Mouse (Mus musculus): ENCODE measurements around the gene Dtx3.
A peak's percentile ranks its signal among the peaks of the same experiment; 100 is the strongest.

Gene Dtx3

DNA sequence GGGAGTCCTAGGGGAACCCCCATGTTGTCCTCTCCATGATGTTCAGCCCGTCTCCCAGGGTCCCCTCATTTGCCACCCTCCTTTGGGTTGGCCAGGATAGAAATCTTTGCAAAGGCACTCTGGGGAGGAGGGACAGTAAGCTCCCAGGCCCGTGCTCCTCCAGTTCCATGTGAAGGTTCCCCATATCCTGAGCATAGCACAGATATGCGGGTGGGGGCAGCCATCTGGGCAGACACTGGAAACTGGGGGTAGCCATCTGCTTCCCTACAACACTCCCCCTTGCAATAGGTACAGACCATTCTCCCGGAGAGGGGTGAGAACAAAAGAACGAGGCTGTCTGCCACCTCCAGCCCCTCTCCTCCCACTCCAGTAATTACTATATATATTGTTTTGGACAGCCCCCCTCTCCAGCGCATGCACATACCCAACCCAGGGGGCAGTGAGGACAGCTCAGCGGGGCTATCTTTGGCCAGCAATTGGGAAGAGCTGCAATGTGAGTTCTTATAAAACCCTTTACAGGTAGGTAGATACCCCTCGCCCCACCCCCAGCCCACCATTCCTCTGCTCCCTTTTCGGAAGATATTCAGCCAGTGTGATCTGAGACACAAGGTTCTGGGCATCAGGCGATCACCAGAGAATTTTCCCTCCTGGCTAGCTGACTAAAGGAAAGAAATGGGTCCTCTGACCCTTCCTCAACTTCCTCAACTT, 8.0 kb downstream of the Dtx3 start:
- peak; percentile 94 for DNase-seq (ENCODE audit: low read depth, low spot score)

DNA sequence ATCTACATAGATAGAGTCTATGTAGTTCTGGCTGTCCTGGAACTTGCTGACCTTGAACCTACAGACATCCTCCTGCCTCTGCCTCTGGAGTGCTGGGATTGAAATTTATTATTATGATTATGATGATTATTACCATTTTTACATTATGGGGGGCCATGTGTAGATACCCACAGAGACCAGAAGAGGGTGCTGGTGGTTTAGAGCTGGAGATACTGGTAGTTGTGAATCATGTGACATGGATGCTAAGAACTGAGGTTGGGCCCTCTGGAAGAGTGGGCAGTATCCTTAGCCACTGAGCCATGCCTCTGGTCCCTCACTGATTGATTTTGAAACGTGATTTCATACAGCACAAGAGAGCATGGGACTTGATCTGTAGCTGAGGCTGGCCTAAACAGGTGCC, 9.1 kb downstream of the Dtx3 start:
- no peak for DNase-seq (ENCODE audit: low read depth, low spot score)

DNA sequence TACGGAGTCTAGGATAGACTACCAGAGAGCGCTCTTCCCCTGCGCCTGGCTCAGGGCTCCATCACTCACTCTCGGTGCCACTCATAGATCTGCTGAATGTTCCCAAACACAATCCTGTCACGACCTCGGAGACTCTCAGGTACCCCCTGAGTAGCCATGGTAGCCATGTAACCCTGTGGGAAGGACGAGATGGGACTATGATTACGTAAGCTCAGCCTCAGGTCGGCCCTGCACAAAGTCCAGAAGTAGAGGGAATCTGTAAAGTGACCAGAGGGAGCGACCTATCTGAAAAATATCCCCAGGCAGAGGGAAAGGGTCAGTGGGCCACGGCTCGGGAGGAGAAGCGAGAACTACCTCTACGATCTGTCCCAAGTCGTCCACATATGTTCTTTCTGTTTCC, 10.0 kb downstream of the Dtx3 start:
- no peak for DNase-seq (ENCODE audit: low read depth, low spot score)

DNA sequence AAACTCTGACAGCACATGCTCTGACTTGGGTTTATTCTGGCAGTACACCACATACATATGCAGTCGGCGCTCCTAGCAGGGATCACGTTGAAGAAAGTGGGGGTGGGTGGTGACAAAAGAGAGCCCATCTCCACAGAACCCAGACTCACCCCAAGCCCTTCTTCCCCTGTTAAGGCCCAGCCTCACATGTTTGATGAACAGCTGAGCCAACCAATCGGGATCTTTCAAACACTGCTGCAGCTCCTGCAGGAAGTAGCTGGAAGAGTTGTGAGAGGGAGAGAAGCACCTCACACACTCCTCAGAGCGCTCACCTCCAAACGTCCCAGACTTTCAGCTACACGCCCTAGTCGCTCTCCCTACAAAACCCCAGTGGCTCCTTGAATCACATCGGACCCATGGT, 10.4 kb downstream of the Dtx3 start:
- DNase-seq (ENCODE audit: low read depth, low spot score) = peak; percentile 82

DNA sequence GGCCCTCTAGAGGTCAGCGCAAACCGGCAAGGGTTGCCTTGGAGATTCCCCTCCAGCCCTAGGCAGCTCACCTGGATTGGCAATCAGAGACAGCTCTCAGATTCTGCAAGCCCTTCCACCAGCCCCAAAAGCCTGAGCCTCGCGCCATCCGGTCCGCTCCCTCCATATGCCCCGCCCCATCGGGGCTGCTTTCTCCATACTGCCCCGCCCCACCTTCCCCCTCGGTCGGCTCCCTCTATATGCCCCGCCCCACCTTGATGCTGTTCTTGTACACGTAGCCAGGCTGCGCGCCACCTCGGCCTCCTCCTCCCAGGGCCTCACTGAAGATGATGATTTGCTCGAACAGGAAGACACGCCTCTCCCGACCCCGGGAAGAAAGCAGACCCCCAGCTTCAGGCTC, 11.8 kb downstream of the Dtx3 start:
- no peak for DNase-seq (ENCODE audit: low read depth, low spot score)

DNA sequence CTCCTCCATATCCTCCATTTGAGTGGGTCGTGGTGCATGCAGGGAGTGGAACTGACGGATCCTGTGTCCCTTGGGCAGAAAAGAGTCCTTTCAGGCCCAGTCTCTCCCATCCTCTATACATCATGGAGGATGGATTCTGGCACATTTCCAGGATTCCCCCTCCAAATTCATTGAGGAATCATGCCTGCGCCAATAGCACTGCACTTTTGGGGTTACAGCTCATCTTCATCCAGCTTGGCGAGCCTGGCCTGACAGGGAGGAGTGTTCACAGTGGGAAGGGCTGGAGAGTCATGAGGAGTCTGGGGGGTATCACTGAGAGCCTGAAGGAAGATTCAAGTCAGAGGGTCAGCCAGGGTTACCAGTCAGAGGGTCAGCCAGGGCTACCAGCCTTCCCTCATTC, 12.9 kb downstream of the Dtx3 start:
- no peak for DNase-seq (ENCODE audit: low read depth, low spot score)

DNA sequence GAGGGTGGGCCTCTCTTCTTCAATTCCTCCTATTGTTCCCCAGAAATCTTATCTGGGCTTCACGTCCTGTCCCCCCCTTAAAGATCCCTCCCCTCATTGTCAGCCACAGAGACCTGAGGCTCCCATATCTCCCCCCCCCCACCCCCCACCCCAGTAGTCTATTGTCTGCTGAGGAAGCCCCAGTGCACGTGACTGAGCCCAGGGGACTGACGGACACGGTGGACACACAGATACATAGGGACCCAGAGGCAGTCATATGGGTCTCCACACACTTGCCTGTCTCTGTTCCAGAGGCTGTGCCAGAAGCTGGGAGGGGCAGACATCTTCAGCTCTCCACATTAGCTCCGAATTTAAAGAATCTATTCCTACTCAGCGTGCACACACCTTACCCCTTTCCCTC, 14.0 kb downstream of the Dtx3 start:
- DNase-seq (ENCODE audit: low read depth, low spot score) = no peak

DNA sequence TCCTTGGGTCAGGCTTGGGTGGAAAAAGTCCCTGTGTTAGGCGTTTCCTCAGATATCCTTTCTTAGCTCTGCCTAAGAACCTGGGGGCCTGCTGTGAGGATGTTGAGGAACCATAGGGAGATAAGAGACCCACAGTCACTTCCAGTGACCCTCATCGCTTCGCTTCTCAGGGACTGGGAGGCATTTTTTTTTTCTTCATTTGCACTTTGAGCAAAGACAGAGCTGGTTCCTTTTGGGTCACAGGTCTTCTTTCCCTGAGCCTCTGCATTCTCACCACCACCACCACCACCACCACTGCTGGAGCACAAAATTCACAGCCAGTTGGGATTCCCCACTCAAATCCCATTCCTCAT, 14.9 kb downstream of the Dtx3 start:
- no peak for DNase-seq (ENCODE audit: low read depth, low spot score)

DNA sequence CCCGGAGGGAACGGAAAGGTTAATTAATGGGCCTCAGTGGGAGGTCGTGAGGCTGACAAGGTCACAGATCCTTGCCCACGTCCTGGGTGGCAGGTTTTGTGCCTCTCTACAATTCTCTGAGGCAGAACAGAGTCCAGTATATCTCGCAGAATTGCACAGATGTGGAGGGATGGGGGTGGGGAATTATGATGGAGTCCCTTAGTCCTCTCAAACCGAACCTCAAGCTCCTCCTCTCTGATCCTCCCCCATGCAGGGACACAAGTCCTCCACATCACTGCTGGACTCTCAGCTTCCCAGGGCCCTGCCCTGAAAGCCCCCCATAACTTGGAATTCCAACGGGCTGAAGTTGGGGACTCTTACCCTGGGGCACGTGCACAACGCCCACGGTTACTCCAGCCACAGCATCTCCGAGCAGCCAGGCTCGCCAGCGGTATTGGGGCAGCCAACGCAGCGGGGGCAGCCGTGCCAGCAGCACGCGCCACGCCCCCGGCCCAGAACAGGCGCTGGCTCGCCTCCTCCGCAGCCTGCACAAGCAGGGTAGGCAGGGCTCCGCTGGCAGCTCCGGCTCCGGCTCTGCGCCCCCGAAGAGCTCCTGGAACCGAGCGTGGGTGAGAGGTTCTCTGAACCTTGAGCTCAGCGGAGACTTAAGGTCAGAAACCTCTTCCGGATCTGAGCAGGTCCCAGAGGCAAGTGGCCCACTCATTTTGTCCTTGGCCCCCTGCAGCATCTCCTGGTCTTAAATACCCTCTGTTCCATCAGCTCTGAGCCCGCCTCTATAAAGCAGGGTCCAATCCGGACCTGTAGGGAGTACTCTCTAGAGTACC, 15.4 kb downstream of the Dtx3 start, which contains the start of gene Slc26a10:
Gene Slc26a10, minus strand, starts transcription at position 775 of the 824 bp plus-strand sequence.
- DNase-seq (ENCODE audit: low read depth, low spot score) = peak; percentile 61

DNA sequence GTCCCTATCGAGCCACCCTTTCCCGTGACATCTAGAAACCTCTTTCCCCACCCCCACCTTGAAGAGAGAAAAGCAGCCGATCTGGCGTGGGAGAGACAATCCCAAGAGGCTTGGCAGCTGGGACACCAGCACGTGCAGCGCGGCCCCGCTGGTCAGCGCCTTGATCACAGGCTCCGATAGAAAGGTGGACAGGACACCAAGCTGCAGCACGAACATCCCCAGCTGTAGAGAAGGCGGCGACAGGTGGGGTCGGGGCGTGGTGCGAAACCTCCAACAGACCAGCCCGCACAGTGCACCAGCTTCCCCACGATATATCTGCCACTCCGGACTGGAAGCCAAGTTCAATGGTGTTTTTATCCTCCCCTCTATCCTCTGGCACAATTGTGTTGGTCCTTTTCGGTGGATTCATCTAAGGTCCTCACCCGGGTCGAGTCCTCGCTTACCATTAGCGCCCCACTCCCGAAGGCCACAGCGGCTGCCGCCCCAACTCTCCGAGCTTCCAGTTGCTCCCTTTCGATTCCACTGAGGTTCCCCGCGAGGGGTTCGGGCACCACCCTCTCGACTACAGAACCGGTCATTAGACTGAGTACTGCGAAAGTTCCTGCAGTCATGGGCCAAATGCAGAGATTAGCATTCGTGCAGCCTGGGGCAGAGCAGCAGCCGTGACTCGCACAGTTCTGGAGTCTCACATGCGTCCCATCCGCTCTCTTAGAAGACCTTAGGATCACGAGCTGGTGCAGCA, 17.1 kb downstream of the Dtx3 start:
- DNase-seq (ENCODE audit: low read depth, low spot score) = no peak

DNA sequence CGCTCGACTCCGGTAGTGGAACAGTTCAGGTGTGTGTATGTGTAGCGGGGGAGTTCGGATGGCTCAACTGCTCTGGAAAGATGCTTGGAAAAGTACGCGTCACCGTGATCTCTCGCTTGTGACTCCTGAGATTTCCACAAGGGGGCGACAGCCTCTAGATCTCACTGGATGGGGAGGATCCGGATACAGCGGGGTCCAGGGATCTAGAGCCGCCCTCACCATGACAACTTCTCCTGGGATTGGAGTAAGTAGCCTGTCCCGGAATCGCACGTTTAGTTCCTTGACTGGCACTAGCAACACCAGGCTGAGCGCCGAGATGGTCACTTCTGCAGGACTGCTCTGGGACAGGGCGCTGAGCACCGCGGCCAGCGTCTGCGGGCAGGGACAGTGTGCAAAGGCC, 17.8 kb downstream of the Dtx3 start:
- DNase-seq (ENCODE audit: low read depth, low spot score) = peak; percentile 91

DNA sequence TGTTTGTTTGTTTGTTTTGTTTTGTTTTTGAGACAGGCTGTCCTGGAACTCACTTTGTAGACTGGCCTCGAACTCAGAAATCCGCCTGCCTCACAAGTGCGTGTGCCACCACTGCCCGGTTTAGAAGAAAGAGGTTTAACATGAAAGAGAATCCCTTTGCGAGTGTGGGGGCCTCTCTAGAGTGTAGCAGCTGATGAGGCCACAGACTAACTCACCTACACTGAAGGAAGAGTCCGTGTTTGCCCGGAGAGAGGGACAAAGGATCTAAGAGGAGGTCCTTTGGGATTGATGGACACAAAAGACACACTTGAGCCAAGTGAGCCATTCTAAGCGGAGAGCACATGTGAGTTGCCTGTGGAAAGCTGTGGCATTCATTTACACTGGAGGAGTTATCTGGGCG, 18.3 kb downstream of the Dtx3 start:
- DNase-seq (ENCODE audit: low read depth, low spot score) = no peak

DNA sequence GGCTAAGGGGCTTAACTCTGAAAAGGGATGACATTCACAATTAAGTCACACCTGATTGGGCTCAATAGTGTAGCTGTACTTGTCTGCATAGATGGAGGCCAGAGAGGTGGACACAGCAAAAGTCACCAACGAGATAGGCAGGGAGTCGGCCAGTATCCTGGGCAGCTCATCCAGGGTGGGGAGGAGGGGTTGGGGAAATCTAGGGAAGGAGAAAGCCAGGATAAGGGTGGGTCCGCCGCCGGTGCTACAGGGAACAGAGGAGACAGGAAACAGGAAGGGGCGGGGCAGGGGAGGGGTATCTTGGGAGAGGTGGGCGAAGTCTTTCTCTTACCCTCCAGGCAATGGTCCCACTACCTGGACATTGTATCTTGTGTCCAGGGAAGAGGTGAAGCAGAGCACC, 18.8 kb downstream of the Dtx3 start:
- no peak for DNase-seq (ENCODE audit: low read depth, low spot score)

DNA sequence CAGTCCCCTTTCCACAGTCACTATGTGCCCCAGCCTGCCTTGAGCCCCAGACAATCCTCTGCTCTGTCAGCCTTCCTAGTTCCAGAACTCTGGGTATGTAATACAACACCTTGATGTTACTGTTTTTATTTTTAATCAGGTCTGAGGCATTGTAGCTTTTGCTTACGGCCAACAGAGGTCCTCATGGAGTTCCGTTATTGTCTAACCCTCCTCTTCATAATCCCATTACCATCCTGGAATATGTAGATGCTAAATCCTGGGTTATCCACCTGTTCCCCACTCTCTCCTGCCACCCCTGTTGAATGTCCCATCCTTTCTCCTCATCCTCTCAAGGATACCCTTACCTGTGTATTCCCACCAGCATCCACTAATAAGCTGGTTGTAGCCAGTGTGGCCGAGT, 19.3 kb downstream of the Dtx3 start:
- no peak for DNase-seq (ENCODE audit: low read depth, low spot score)

DNA sequence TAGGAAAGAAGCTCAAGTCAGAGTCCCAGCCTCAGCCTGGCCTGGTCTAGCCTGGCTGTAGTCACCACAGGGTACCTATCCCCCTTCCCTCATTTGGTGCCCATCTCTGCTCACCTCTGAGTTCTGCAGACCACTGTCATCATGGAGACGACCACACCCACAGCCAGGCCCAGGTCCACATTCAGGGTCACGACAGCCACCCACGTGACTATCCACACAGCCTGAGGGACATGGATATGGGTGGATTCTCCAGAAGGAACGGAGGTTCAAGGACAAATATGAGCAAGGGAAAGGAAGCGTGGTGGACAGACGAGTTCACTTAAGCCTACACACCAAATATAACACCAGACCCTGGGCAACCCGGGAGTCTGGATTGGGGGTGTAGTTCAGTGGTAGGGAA, 21.4 kb downstream of the Dtx3 start:
- no peak for DNase-seq (ENCODE audit: low read depth, low spot score)

DNA sequence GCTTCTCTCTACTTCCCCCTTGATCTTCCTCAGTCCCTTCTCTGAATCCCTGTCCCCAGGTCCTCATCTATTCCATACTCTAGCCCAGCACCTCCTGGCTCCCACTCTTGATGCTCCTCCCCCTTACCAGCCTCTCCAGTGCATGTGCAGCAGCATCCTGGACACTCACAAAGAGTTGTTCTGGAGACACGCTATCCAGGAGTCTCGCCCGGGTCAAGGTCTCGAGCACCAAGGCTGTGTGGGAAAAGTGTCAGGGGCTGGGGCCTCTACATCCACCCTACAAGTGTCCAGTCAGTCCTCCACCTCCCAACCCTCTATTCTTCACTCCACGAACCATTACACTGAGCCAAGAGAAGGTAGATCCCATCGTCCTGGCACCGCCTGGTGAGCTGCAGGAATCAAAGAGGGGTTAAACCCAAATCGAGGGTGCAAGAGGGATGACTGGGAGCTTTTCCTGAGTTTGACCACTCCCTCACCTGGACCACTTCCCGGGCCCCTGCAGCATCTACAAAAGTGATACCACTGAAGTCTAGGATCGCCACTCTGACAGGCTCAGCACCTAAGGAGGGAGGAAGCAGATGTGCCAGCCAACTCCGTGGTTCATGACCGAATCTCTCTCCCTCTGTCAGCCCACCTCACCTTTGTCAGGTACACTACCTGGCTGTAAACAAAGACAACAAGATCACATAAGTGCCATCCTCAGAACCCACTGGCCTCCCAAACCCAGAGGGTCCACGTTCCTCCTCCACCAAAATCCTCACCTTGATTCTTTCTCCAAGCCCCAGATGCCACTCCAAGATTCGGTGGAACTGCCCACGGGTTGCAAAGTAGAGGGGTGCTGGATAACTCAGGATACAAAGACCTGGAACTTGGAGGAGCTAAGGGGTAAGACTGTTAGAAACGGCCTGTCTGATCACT, 22.1 kb downstream of the Dtx3 start:
- DNase-seq (ENCODE audit: low read depth, low spot score) = no peak

DNA sequence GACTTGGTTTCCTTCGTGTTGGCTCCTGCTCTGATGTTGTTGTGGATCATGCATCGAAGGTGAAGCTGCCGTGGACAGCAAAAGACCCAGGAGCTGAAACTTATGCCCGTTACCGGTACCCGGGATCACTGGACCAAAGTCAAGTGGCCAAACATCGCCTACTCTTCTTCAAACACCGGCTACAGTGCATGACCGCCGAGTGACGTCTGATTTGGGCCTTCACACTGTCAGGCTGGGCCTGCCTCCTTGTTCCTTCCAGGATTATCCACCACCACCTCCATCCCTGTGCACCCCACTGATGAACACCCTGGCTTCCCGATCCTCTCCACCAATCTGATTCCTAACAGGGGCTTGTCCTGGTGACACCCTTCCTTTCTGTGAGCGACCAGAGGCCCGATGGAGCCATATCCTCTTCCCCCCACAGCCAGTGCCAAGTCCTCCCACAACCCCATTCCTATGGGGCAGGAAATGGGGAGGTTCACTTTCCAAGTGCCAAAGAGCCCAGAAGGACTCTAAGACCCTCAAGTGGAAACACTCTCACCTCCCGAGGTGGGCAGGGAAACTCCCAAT, 23.8 kb downstream of the Dtx3 start:
- DNase-seq (ENCODE audit: low read depth, low spot score) = no peak

DNA sequence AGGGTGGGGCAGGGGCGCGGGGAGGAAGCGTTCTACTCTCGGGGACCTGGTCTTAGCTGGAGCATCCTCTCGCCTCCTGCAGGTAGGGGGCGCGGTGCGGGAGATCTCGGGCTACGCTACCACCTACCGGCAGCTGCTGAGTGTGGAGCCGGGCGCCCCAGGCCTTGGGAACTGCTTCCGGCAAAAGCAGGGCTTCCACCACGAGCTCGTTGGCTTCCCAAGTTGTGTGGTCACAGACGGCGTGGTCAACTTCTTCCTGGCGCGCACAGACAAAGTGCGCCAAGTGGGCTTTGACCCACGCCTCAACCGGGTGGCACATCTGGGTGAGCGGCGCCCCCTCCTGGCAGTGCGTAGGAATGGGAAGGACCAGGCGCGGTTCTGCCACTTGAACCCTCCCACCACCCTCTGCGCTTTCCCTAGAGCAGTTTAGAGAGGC, 24.7 kb downstream of the Dtx3 start:
- peak; percentile 69 for DNase-seq (ENCODE audit: low read depth, low spot score)

DNA sequence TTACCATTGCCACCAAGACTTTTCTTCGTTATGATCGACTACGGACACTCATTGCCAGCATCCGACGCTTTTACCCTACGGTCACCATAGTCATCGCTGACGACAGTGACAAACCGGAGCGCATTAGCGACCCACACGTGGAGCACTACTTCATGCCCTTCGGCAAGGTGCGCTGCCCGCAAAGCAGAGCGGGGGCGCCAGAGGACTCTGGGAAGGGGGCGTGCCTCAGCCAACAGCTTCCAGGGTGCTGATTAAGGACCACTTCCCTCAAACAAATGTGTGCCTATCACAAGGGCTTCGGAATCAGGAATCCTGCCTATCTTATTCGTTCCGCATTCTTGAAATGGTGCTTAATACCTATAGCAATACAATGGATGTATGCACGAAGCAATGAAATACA, 25.5 kb downstream of the Dtx3 start:
- no peak for DNase-seq (ENCODE audit: low read depth, low spot score)

DNA sequence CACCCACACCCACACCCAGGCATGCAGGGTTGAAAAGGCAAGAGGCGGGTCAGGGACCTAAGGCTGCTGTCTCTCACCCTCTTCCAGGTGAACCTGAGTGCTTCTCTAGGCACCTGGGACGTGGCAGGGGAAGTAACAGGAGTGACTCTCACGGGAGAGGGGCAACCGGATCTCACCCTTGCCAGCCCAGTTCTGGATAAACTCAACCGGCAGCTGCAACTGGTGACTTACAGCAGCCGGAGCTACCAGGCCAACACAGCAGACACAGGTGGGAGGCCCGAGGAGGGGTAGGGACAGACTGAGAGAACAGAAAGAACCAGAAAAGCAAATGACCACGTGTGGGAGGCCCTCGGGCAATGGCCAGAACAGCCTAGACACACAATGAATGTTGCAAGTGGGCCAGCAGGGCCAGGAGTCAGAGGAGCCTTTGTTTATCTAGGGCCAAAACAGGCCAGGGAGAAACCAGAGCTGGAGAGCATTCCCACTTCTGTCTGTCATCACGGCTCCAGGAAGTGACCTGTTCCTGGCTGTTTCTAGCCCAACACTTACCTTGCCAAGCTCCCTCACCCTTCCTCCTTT, 27.8 kb downstream of the Dtx3 start:
- DNase-seq (ENCODE audit: low read depth, low spot score) = peak; percentile 59
